Mouse (Mus musculus) layer of hippocampus, adult 8-10 months (tissue): ENCODE data around the gene St3gal3. TPM values are rescaled to one million over a fixed set of nuclear protein-coding genes. Genes with fewer than 3 reads are reported as not detected.

ENCODE experiments used
- DNase-seq, 2 experiments: peaks; one replicate each; pipeline ENCODE4 v3.0.0; 2022; ENCODE audit warnings: low spot score in 2 of 2
- total RNA-seq, 4 experiments: library from RNA; stranded (reverse); gene quantifications; 2 replicates each; pipeline ENCODE4 v1.2.4; 2022

St3gal3 gene
- total RNA-seq, 4 experiments from 2014 or later = 38.4 to 49.5 (median 44.6) TPM

DNA sequence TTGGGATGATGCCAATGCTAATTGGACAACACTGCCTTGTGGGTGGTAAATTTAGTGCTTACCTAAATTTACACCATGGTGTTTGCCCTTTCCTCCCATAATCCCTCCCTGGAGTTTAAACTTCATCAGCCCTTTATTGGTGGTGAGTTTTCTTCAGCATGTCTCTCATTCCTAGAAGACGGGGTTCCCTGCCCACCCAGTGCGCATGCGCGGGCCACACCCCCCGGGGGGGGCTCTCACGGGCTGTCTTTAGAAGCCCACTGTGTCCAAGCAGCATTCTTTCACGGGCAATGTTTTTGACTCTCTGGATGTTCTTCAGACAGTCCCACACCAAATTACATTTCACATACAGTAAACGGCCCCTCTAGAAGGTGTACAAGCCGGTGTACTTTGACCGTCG is 44.3 kb downstream of the St3gal3 start:
- DNase-seq = no peak

DNA sequence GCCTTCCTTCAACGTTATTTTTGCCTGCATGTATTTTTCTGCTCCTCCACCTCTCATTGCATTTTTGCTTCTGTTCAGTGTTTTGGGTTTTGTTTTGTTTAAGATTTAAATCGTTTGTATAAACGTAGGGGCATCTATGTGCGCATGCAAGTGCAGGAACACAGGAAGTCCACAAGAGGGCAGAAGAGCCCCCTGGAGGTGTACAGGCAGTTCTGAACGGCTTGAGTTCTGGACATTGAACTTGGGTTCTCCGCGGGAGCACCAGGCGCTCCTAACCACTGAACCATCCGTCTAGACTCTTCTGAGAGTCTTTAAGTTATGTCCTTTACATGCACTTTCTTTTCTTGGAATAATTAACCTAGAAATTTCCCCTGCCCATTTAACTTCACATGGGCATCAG is 44.8 kb downstream of the St3gal3 start:
- peak in 1 of 2 experiments; percentile 41 for DNase-seq

DNA sequence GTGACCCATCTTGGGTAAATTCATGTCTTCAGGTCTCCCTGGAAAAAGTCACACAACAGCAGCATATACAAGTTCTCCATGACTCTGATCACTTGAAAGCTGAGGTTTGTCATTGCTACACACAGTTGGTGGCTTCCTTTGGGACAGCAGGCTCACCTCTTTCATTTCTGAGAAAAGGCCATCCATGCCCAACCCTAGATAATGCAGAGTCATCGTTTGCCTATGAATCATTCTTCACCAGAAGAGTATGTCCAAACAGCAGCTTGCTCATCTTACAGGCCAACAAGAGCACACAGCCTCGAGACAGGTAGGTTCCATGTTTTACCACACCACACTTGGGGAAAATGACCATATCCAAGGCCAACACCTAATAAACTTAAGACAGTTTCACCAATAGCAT is 45.9 kb downstream of the St3gal3 start:
- DNase-seq = no peak

DNA sequence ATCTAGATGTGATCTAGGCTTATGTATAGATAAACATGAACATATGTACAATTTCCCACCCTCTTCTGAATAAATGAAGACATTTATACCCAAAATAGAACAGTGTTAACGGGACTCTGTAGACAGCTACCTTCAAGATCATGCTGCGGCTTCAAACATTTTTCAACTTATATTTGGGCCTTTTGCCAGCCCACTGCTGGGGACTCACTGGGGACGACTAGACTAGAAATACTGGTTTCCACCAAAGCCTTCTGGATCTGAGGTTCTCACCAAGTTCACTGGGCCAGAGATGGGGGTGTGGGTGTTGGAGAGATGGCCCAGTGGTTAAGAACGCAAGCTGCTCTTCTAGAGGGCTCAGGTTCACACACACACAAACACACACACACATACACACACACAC is 49.7 kb downstream of the St3gal3 start:
- no peak for DNase-seq

DNA sequence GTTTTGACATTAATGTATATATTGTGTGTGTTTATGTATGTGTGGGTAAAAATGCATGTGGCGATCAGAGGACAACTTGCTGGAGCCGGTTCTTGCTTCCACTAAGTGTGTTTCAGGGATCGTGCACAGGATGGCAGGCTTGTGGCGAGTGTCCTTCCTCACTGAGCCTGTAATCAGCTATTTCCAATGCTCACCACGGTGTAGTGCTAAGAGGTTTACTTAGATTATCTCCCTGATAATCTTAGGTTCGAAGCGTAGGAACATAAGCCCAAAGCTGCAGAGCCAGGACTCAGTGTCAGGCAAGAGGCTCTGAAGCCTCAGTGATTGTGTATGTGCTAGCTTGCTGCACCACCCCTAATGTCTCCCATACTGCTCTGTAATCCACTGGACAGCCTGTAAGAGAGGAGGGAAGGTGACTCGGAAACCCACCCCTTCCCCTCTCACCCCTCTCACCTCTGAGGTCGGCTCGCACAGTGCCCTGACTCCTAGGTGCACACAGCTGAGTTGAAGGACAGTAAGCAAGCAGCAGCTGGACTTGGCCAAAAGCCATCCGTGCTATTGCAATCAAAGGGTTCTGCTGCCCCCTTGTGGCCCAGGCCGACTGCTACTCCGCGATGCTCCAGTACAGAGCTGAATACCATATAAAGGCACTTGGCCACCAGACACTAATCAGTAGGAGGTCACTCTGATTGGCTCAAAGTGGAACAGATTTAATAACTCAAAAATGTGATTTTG is 51.3 kb downstream of the St3gal3 start:
- DNase-seq = peak; percentile 83 to 96

DNA sequence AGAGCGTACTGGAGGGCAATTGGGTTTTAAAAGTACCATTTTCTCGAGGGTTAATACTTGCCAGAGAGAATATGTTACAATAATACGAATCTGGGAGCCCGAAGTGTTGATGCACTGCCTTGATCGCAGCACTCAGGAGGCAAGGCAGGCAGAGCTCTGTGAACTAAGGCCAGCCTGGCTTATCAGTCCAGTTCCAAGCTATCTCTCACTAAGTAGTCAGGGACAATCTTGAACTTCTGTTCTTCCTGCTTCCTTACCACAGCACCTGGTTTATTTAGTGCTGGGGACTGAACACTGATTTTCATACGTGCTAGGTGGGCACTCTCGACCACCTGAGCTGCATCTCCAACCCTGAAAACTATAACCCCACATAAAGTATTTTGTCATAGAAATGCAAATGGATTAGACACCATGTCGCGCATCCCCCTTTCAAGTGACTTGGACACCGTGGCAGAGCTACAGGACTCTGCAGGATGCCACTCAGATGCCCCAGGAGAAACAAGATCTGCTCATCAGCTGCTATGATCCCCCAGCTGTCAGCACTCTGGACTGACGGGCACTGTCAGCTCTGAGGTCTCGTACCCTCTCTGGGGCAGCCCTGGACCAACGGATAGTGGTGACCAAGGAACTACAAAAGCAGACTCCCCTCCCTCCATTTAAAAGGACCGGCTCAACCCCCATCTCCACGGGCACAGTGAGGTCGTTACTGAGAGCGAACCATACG is 52.9 kb downstream of the St3gal3 start:
- no peak for DNase-seq

DNA sequence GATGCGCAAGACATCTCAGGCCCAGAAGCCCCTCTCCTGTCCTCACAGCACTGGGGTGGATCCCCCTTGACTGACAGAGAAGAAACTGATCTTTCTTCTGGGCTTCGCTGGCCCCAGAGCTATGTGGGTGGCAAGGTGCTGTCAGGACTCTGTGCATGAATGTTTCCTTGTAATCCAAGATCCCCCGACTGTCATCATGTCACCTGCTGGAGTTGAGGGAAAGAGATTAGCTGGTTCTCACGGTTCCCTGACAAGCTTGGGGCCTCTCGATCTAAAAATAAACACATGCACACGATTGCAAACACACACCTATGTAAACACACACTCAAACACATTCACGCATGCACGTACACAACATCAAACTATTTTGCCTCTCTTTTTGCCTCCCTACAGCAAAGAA is 54.2 kb downstream of the St3gal3 start:
- DNase-seq = no peak

DNA sequence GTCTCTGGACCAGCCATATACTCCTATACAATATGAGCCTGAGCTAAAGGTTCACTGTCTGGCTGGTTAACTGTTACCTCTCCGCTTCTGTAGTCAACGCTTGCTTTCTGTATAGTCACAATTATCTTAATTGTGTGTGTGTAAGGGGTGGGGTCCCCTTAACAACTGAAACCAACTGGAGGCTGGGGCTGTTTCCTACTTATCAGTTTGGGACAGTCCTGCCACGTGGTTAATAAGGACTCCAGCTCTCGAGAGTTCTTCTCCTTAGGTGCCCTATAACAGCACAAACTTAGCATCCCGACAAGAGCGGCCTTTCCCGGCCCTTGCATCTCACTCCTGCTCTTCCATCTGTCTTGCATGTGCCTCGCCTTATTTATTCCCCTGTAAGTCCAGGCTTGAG is 55.5 kb downstream of the St3gal3 start:
- DNase-seq = no peak

DNA sequence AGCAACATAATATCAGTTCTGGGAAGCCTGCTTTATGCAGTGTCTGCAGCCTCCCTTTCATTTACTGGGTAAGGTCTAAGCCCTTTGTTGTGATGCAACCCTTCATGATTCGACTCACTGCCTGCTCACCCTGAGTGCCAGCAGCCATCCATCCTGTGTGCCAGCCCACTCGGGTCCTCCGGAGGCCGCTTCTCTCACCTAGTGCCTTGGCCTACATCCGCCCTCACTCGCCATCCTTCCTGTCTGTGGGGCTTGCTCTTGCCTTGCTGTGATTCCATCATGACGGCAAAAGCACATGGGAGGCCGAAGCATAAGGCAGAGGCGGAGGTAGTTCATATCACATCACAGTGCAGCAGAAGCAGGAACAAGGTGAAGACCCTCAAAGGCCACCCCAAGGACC is 56.1 kb downstream of the St3gal3 start:
- DNase-seq = no peak

DNA sequence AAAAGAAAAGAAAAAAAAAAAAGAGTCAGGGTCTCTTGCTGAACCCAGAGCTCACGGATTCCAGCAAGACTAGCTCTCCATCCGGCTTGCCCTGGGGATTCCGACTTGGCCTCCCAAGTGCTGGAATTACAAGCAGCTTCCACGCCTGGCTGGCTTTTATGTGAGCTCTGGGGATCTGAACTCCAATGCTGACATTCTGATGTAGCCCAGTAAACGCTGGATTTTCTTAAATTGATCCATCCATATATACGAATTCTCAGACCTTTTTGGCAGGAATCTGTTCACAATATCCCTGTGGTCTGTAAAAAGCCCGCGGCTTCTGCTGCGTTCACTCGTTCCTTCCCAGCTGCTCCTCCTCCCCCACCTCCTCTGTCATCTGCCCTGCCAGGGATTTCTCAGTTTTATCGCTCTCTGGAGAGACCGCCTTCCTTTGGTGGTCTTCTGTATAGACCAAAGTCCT is 57.4 kb downstream of the St3gal3 start:
- no peak for DNase-seq

DNA sequence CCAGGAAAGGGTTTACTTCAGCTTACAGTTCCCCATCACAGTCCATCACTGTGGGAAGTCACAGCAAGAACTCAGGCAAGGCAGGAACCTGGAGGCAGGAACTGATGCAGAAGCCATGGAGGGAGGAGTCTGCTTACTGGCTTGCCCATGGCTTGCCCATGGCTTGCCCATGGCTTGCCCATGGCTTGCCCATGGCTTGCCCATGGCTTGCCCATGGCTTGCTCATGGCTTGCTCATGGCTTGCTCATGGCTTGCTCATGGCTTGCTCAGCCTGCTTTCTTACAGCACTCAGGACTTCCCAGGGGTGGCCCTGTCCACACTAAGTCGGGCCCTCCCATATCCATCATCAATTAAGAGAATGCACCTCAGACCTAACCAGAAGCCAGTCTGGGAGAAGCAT is 58.1 kb downstream of the St3gal3 start:
- DNase-seq = no peak

DNA sequence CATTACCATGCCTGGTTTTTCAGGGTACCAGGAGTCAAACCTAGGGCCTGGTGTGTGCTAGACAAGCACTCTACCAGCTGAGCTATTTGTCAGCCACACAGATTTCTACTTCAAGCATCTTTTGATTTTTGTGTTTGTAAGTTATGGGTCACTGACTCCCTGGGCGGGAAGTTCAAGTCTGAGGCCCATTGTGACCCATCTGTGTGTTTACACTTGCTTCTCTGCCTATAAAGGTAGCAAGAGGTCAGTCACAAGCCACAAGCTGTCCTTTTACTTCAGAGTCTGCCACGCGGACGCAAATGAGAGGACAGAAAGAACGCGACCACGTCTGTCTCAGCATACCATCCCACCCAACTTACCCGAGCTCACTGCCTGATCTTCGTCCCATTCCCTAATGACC is 59.4 kb downstream of the St3gal3 start:
- DNase-seq = no peak

DNA sequence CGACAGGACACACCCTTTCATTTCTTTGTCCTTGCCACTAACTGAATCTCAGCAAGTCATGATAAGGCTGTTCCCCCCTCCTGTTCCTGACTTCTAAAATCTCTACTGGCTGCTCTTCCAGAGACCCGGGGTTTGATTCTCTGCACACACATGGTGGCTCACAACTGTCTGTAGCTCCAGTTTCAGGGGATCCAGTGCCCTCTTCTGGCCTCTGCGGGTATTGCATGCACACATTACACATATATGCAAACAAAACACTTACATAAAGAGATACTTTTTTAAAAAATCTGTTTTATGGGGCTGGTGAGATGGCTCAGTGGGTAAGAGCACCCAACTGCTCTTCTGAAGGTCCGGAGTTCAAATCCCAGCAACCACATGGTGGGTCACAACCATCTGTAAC is 60.5 kb downstream of the St3gal3 start:
- DNase-seq = no peak

DNA sequence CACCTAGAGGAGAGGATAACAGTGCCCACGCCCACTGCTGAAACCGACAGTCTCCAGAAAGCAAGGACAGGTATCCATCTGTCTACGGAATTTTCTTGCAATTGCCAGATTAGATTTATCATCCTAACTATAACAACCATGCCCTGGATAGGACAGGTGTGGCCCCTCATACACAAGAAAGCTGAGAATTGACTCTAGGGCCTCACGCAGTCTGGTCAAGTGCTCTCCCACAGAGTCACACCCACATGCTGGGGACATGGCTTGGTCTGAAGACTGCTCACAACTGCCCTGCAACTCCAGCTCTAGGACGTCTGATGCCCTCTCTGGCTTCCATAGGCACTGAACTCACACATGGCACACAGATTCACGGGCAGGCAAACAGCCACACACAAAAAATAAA is 61.6 kb downstream of the St3gal3 start:
- DNase-seq = no peak

DNA sequence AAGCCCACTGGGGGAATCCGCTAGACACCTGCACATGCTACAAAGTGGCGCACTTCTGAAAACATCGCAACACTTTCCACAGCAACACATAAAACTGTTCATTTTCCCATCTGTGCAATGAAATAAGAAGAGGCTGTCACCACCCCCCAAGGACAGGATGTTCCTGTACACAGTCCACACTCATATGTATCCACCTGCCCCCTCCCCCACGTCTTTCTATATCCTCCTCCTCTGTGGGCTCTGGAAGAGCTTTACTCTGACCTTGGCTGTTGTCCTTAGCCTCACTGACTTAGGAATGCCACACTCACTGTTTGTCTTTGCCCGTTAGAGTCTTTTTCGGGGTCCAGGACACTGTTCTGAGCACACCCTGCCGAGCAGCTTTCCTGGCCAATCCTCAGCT is 62.8 kb downstream of the St3gal3 start:
- no peak for DNase-seq

DNA sequence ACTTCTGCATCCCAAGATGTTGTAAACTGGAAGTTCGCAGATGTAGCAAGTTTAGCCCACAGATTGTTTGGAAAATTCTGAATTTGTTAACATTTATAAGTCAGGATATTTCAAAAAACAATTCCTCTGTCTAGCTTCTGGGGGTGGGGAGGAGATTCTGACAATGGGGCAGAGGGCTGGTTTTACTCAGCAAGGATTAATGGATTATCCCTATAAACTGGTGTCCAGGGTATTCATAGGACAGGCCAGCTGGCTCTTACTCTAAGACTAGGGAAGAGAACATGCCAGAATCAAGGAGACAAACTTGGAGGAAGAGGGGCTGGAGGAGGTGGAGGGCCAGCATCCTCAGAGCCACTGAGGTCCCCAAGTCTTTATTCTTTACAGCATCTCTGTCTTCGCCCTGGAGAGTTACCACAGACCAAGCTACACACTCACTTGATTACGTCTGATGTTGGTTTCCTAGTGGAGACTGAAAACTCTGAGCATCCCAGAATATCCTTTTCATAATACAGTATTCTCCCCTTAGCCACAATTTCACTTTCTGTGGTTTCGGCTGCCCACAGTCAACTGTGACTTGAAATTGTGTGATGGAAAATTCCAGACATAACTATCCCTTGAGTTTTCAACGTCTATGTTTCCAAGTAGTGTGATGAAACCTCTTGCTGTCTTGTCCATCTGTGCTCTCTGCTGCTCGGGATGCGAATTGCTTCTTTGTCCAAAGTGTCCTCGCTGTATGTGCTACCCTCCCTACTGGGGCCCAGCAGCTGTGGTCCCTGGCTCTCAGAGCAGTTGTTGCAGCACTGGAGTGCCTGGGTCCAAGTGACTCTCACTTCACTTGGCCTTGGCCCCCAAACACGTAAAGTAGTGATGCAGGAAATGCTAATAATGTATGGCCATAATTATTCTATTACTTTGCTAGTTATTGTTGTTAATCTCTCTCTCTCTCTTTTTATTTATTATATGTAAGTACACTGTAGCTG is 64.2 kb downstream of the St3gal3 start:
- no peak for DNase-seq

DNA sequence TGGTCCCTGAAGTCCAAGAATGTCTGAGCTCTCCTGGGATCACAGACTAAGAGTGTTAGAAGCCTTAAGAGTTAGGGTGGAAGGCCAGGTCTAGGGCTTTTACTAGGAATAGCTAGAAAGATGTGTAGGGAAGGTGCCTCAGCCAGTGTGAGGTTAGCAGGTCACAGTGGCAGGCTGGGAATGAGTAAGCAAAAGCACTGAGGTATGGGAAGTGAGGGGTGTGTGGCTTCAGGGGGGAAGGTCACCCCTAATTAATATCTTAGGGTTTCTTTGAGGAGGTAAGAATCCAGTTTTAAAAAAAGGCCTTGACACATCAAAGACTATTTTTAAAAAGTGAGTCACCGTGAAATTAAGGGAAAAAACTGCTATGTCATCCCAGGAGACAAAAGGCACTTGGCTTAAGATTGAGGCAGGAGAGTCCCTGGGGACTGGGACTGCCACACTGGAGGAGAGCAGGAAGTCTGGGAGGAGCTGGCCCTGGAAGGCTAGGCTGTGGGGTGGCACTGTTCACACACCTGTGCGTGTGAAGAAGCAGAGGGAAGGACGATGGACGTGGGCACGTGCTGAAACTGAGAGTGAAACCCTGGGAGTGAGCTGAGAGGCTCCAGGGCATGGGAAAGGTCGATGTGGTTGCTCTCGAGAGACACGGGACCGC is 72.8 kb downstream of the St3gal3 start:
- no peak for DNase-seq

DNA sequence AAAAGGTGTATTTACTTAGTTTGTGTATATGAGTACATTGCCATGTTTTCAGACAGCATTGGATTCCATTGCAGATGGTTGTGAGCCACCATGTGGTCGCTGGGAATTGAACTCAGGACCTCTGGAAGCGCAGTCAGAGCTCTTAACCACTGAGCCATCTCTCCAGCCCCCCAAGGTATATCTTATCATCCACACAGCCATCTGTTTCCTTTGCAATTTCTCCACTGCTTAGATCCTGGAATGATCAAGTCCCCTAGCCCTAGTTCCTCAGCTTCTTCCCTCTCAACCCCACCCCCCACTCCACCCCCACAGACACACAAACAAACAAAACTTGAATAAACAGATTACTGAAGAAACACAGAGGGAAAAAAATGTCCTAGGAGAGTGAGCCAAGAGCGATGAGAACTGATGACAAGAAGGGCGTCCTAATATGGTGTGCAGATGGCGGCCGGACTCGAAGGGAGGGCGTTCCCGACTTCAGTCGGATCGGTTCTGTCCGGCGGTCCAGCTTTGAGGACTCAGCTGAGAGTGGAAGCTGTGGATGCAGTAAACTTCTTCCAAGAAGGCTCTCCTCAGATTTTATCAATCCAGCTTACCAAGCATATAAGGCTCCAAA is 73.7 kb downstream of the St3gal3 start:
- DNase-seq = no peak

DNA sequence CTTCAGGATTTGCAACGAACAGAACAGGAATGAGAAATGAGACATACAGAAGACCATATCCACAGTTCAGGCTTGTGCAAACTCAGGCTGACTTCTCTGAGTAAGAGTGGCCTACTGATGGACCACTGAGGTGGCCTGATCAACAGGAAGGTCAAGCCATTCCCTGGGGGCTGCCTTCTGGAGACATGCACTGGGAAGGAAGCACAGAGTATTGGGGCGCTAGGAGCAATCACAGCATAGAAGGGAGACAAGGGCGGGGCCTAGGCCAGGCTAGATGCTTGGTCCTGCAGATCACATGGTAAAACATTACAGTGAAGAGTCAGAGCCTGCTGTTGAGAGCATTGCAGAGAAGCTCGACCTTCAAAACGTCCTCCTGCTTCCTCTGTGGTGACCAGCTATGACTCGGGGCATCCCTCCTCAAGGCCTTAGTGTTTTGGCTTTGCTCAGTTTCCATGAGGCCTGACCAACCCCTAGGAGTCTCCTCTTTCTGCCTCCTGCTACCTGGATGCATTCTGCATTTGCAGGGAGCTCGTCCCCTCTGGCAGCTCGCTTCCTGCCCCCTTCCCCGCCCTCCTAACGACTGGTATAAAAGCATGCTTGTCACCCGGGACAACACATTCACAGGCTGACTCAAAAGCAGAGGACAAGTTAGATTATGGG is 74.8 kb downstream of the St3gal3 start:
- DNase-seq = no peak

DNA sequence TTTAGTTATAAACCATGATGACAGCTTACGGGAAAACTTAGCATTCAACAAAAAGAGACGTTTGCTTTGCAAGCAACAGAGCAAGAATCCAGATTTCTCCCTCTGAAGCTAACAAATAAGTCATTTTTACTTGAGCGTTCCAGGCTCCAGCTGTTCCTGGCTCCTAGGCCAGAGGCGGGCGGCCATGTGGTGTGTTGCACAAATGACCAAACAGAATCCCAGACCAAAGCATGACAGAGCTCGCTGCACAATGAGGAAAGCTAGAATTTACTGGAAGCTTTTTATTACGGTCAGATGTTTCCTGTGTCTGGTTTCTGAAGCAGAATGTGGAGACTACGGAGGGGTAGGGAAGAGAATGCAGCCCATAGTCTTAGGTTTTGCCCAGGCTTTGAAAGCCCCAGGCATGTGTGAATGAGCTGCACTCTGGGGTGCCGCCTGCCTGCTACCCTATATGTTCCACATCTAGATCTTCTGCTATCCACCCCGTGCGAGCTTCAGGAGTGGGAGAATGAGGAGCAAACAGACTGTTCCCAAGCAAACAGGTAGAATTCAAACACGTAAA is 76.5 kb downstream of the St3gal3 start:
- no peak for DNase-seq
